Mouse (Mus musculus): ENCODE data around the gene Plxna2.

The Plxna2 gene

DNA sequence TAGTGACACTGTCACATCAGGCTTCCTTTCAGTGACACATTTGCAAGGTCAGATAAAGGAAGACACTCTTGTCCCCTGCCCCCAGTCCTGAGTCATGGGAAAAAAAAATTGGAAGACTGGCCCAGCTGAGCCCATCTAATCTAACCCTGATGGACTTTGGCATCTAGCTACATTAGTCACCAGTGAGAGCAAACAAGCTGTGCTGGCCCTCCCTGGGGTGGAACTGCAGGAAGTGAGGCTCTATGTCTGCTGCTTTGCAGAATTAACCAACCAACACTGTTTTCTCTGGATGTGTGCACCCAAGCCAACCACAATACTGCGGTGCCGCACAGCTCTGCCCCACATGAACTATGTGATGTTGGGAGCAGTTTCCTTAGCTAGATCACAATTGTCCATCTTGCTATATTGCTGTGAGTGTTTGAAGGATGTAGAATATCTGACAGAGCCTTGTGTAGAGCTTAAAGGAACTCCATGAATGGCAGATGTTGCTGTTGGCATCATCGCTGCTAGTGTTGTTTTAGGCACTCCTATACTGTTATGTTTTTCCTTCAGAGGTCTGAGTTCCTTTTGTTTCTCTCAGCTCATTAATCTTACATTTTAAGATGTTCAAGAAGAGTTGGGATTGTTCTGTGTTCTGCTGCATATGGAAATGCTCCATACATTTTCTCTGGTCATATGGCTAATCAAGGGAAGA lies 42.6 kb downstream of the Plxna2 start:
- no peak for DNase-seq (ENCODE audit: low spot score)

DNA sequence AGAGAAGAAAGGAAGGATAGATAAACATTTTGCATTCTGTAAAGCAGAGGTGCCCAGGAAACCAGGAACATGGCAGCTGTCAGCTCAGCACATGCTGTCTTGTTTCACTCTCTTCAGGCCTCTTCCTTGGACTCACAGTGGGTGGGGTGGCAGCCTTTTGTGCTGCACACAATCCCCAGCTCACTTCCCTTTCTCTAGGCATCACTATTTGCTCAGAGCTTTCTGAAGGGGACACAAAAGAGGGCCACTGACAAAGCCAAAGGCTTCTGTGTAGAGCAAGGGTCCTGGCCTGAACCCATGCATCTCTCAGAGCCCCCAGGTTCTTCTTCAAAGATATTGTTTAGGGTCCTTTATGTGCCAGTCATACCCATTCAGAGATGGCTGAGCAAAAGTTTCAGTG lies 45.0 kb downstream of the Plxna2 start:
- DNase-seq (ENCODE audit: low spot score), result no peak

DNA sequence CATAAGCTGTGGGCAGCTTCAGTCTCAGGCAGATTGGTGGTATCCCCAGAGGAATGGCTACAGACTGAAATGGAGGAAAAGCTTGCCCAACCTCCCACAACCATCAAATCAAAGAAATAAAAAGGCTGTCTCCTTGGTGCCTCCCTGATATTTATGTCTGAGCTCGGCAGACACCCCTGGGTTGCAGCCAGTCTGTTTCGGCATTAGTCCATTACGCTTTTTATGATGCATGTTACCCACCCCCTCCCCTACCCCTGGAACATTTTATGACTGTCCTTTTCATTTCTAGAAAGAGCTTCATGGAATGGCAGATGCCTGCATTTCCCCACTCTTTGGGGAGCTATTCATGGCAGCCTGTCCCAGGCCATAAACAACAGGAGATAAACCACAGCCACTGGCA lies 47.7 kb downstream of the Plxna2 start:
- DNase-seq (ENCODE audit: low spot score), result no peak

DNA sequence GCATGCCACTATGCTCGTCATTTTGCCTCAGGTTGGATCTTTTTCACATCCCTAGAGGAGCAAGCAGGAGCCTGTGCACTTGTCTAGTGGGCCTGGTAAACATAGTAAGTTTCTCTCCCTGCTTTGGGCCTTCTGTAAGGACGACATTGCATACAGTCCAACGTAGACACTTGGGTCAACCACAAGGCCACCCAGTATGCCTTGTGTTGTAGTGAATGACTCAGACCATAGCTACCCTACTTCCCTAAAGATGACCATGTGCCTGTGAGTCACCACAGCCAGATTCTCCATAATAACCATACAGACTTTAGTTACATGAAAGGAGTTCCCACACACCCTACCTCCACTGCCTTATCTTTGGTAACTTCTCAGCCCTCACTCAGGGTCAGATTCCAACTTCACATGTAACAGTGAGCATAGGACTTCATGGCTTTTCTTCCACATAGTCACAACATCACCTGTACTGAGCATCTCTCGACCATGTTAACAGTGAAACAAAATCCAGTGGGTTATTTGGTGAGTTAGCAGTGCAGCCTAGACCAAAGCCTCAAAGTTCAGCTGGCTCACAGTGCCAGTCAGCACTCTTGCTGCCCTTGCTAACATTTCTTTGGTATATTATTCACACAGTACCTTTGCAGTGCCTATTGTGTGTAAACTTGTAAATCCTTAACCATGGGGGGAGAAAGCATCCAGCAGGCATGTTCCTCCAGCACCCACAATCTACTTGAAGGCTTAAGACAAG lies 53.9 kb downstream of the Plxna2 start:
- DNase-seq (ENCODE audit: low spot score), result no peak

DNA sequence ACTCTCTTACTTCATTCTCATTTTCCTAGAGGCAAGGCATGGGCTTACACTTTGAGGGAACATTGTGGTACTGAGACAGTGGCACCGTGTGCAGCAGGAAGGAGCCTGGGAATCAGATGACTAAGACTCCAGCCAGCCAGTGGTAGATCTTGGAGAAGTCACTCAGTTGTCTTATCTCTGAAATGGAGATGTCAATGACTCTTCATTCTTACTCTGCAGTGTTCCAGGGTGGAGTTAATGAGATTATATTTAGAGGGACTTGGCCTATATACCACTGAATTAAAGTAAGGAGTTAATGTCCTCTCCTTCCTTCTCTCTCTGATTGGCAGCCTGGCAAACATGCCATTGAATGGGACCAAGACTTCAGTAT lies 54.5 kb downstream of the Plxna2 start:
- no peak for DNase-seq (ENCODE audit: low spot score)

DNA sequence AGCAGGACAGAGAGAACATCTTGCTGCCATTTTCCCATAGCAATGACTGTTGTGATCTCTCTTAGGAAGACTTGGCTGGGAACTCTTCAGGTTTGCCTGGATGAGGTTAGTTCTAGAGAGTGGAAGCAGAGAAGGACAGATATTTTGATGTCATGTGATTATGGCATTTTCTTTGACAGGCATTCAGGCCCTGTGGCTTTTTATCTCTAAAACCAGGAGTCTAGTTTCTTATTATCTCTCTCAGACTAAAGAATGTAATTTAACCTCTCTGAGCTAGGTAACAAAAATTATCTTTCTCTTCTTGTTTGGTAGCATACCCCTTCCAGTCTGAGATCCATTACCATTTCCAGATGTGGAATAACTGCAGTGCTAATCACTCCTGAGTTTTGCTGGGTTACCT lies 55.2 kb downstream of the Plxna2 start:
- DNase-seq (ENCODE audit: low spot score), result no peak

DNA sequence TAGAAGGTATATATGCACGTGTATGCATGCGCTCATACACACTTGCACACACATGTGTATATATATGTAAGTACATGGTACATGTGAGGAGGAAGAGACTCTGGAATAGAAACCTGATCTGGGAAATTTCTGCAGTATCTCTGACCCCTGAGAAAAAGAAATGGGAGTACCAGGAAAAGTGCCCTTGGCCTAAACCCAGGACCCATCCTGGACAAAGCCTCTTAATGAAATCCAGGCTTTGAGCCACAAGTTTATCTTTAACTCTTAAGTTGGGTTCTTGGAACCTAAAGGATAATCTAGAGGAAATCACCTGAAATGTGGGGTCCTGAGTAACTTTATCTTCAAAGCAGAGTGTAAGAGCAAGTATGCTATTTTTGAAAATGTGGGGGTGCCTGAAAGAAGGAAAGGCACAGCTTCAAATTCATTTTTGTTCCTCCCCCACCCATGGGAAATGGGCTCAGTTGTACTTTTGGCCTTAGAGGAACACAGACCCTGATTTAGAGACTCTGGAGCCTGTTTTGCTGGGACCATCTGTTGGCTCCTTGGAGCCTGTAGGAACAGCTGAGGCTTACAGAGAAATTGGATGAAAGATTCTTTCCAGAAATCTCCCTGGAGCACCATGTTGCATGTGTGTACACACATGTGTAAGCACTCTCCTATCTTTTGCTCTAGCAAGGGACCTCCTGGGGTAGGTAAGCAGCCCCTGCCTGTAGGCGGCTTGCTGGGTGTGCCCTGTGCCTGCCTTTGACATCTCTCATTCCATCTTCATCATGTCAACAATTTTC lies 57.3 kb downstream of the Plxna2 start:
- no peak for DNase-seq (ENCODE audit: low spot score)

DNA sequence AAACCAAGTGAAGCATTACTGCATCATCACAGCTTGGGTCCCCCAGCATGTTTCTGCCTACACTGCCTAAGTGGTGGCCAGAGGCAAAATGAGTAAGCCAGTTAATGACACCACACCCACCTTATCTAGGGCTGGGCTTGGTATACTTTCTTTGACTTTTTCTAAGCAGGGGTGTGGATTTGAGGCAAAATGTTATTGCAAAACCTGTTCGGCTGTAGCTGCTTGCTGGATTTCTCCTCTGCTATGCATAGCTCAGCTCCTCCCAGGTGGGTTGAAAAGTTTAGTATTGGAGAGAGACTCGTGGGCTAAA lies 57.8 kb downstream of the Plxna2 start:
- DNase-seq (ENCODE audit: low spot score), result no peak

DNA sequence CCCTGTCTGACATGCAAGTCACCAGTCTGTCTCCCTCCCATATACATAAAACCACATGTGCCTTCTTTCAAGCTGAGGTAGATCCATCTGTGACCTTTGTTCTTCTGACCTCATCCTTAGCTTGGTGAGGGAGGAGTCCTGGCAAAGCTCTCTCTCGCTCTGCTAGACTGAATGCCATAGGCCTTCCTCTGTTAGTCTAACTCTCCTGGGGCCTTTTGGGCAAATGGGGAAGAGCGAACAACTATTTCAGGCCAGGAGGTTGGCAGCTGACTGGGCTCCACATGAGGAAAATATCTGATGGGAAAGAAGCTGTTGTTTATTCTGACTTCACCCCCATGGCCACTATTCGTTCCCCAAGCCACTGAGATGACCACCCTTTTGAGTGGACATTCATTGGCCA lies 59.9 kb downstream of the Plxna2 start:
- DNase-seq (ENCODE audit: low spot score), result no peak

DNA sequence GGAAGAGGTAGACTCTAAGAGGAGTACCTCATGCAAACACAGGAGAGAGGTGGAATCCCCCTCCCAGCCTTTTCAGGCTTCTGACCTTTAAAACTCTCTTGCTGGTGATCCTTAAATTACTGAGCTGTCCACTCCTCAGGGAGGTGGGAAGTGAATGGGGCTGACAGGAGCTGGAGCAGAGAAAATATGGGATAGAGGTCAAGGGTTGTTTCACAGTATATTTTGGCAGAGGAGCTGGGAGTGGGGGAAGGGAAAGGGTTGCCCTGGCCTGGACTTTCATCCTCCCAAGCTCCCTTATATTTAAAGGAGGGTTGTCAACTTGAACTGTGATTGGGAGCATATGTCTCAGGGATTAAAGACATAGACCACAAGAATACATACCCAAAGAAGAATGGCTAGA lies 61.1 kb downstream of the Plxna2 start:
- no peak for DNase-seq (ENCODE audit: low spot score)

DNA sequence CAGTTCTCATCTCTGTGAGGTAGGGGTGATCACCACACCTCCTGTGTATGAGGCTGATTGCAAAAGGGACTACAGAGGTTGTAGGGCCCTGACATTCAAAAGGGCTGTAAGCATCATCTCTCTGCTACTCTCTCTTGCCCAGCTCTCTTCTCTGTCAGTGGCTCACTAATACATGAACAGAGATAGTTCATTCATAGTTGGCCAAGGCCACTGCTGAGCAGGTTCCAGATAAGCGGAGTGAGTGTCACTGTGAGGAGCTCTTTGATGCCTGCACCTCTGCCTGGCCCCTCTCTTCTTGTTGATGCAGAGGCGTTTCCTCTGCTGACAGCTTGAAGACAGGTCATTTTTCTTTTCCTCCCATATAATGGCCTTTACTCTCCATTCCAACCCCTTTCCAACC lies 62.1 kb downstream of the Plxna2 start:
- DNase-seq (ENCODE audit: low spot score), result no peak

DNA sequence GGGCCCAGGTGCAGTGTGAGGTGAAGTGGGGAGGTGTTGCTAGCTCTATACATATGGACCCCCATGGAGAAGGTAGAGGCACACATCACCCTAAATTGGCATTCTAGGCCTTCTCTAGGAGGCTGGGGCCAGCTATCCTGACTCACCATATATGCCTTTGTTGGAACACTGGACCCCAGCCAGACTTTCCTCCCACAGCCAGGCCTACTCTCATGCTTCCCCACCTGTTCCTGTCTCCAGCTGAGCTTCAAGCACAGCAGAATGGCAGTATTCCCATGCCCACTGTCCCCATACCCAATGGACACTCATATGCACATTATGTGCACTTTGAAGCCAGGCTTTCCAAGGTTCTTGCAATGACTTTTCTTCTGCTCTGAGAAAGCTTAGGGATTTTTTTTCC lies 64.0 kb downstream of the Plxna2 start:
- no peak for DNase-seq (ENCODE audit: low spot score)

DNA sequence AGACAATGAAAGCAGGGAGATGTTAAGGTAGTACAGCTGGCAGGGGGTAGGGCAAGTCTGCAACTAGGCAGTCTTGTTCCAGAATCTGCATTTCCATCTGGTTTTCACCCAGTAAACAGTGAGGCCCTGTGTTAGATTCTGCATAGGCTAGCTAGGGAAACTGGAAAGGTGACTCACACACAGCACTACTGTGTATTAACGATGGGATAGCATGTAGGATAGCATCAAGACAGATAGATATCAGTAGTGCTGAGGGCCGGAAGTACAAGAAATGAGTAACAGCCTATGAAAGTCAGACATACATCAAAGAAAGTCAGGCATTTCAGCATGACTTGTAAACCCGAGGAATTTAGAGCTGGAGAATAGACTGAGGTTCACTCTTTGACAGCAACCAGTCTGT lies 65.1 kb downstream of the Plxna2 start:
- DNase-seq (ENCODE audit: low spot score), result no peak

DNA sequence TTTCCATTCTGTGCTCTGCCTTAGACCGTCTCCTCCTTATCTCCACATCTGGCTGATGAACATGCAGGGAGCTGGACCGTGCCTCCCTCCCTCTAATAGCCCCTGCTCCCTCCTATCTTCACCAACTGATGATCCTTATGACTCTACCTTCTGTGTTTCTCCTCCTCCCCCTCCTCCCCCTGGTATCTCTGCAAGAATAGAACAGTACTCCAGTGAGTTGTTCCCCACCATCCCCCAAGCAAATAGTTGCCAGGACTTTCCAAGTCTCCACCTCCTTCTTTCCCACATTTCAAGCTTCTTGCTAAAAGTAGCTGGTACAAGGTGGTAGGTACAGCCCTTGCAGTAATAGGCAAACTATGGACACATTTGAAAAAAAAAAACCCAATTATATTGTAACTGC lies 67.9 kb downstream of the Plxna2 start:
- no peak for DNase-seq (ENCODE audit: low spot score)

DNA sequence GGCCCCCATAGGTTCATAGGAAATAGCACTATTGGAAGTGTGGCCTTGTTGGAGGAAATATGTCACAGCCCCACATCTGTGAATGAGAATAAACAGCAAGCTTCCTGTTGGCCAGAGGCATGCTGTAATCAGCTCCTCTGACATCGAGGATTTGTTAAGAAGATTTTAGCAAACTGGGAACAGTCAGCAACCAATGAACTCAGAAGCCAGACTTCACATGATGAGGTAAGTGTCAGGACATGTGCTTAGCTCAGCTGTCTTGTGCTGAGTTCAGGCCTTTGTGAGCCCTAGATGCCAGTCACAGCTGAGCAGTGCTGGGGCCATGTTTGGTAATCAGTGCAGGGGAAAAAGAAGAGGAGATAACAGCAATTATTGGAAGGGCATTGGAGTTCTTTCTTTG lies 69.7 kb downstream of the Plxna2 start:
- no peak for DNase-seq (ENCODE audit: low spot score)

DNA sequence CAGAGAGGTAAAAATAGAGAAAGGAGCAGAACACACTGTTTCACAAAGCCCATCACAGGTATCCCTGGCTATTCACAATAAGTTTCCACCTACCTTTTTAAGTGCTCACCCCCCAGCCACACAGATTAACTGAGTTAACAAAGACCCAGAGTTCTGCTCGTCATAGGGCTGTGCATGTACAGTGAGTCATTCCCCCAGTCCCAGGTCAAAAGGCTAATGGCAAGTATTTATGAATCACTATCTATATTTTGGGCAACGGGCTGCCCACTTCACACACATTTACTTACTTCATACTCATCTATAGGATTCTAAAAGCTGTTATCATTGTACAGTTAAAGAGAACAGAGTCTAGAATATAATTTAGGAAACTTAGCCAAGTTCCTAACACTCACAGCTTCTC lies 70.1 kb downstream of the Plxna2 start:
- DNase-seq (ENCODE audit: low spot score), result no peak

DNA sequence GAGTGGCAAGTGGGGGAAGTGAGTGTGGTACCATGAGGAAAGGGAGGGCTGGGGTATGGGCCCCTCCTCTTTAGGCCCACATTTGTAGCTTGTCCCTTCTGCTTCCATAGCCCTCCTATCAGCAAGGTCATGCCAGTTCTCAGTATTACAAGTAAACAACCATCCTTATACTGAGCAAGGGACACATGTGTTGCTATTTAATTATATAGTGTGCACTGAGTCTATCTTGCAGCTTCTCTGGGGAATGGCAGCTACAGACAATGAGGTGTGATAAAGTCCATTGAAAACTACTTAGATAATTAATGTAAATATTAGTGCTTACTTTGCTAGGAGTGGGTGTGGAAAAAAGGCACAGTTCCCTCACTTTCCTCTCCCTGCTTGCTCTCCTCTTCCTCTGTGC lies 75.0 kb downstream of the Plxna2 start:
- no peak for DNase-seq (ENCODE audit: low spot score)

DNA sequence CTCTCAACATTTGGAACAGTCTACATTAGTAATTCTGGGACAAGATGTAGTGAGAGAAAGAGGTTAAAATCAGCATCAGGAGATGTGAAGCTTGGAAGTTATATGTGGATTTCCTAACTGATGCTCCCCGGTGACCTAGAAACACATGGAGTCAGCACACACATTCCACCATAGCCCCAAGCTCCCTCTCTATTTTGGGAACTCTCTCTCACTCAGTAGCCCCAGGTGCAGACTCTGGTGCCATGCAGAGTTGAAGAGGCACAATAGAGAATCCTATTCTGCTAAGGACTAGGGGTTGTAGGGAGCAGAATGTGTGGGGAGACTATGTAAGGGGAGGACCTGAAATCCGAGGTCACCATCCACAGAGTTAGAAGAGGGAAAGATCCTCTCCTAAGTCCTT lies 75.5 kb downstream of the Plxna2 start:
- DNase-seq (ENCODE audit: low spot score), result no peak

DNA sequence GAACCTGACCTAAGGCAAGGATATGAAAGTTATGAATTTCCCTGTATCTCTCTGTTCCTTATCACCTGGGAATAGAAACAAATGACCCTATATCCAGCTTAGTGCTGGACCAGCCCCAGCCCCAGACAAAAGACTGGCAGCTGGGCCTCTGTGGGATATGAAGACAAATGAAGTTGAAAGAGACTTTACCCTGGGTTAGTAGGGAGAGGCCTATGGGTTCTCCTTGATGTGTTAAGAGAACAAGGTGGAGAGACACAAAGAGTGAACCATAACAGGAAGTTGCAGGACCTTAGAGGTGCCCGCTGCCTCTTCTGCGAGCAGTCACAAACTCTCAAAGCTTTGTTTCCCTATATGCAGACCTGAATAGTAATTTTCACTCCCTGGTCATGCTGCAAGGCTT lies 76.8 kb downstream of the Plxna2 start:
- DNase-seq (ENCODE audit: low spot score), result no peak

DNA sequence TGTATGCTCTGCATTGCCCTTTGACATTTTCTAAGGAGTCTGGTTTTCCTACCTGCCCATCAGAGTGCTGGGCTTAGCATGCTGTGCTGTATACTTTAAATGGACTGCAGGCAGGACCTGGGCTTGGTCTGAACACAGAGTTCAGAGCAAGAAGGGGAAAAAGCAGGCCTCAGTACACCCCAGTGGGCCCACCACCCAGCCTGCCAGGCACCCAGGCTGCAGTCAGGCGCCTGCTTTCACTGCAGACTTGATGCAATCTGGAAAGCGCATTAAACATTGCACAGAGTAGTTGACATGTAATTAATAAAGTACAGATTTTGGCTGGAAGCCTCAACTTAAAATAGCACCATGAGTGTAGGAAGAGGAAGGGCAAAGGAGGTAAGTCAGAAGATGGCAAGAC lies 79.4 kb downstream of the Plxna2 start:
- DNase-seq (ENCODE audit: low spot score), result no peak

DNA sequence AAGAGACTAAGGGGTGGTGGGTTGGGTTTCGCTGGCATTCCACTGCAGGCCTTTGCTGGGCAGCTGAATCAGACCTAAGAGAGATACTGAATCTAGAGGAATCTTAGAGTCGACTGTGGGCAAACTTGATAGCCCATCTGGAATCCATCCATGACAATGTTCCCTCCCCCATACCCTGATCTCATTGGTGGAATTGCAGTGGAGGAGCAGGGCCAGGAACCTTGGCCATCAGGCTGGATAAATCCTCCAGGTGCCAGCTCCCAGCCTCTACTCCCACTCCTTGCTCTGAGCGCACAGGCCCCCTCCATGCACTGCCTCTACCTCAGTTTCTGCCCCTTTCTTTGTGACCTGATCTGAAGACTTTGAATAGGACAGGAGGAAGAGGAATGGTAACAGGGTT lies 81.3 kb downstream of the Plxna2 start:
- no peak for DNase-seq (ENCODE audit: low spot score)

DNA sequence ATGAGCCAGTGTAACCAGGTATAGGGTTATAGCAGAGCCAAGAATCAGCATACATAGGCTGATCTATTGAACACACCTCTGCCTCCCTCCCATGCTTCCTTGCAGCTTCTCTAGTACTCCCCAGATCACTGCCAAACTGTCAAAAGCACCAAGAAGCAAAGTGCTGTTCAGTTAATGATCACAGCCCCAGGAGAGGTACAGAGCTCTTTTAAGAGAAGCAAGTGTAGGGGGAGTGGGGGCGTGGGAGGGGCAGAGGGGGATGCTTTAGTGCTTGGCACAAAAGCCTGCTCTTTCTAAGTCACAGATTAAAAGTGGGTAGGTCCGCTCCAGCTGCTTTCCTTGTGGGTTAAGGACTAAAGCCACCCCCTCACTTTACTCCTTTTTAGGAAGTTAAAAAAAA lies 85.2 kb downstream of the Plxna2 start:
- no peak for DNase-seq (ENCODE audit: low spot score)

DNA sequence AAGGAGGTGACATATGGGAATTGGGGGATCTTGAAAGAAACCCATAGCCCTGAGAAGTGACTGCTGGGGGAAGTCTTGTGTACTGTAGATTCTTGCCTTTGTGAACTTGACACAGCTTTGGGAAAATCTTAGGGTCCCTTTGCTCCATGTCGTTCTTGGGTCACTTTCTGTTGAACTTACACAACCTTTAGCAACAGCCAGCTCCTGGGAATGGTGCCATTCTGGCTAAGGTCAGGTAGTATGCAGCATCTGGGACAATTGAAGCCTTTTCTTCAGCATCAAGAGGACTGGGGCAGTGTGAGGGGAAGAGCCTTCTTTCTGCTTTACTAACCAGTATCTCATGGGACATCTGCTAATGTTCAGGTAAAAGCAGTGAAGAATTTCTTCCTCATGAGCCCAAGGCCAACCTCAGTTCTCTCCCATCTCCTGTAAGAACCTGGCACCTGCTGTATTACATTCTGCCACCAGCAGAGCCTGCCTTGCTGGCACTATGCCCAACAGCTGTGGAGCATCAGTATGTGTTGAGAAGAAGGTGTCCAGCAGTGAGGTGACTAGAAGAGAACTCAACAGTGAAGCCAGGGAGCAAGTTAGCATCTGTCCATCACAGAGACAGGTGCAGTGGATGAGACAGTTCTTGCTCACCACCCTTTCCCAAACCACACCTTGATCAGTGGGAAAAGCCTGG lies 86.3 kb downstream of the Plxna2 start:
- DNase-seq (ENCODE audit: low spot score), result no peak
